Mouse (Mus musculus) small intestine, adult 2 months (tissue): ENCODE results near the gene Prn. TPM values are rescaled to one million over a fixed set of nuclear protein-coding genes. Genes with fewer than 3 reads are reported as not detected.
A peak's percentile ranks its signal among the peaks of the same experiment; 100 is the strongest.

Experiments
- H3K27ac ChIP-seq: fragments of 200-500 bp; 2 replicates; pipeline ENCODE4 v1.5.1; 2012; ENCODE audit warnings: low read depth, low read length, control low read depth, inconsistent platforms; ENCODE audit not compliant: insufficient read depth
- H3K27me3 ChIP-seq: fragments of 200-500 bp; 2 replicates; pipeline ENCODE4 v1.6.1; 2012; ENCODE audit warnings: mild to moderate bottlenecking, moderate library complexity, low read length, inconsistent platforms; ENCODE audit not compliant: control insufficient read depth, insufficient read depth
- H3K36me3 ChIP-seq: fragments of 200-500 bp; 2 replicates; pipeline ENCODE4 v1.6.1; 2012; ENCODE audit warnings: mild to moderate bottlenecking, low read length, control low read depth, inconsistent platforms; ENCODE audit not compliant: control insufficient read depth, insufficient read depth
- H3K4me1 ChIP-seq: fragments of 200-500 bp; 2 replicates; pipeline ENCODE4 v1.6.1; 2012; ENCODE audit warnings: low read length, inconsistent platforms, mixed read lengths; ENCODE audit not compliant: control insufficient read depth, insufficient read depth, insufficient read length
- H3K4me3 ChIP-seq: fragments of 200-500 bp; 2 replicates; pipeline ENCODE4 v1.5.1; 2012; ENCODE audit warnings: low read depth, mild to moderate bottlenecking, control low read depth, inconsistent platforms, low read length, moderate library complexity
- CTCF ChIP-seq: fragments of 200-500 bp; IDR thresholded peaks from 2 replicates; pipeline ENCODE4 v1.5.1; 2012; ENCODE audit warnings: low read depth, mild to moderate bottlenecking, control low read depth, inconsistent platforms, low read length, moderate library complexity, mixed read lengths; ENCODE audit not compliant: insufficient replicate concordance, insufficient read length; ENCODE audit errors: extremely low read depth
- POLR2A ChIP-seq: fragments of 200-500 bp; IDR thresholded peaks from 2 replicates; pipeline ENCODE4 v1.6.1; 2012; ENCODE audit warnings: low read depth, mild to moderate bottlenecking, control low read depth, inconsistent platforms, low read length, moderate library complexity
- WGBS: fragments of 180-500 bp; shearing (Covaris S2); methylation state at CpG from one replicate; pipeline ENCODE4 v1.1.7; 2018; 5-methylcytosine and 5-hydroxymethylcytosine counted together
- polyA plus RNA-seq: library from polyadenylated mRNA; depleted of rRNA; stranded (reverse); fragments of >200 nt; gene quantifications from 2 replicates; pipeline ENCODE4 v1.2.3, GENCODE M21; 2012

The Prn gene
- polyA plus RNA-seq, 1 experiment = not detected

DNA sequence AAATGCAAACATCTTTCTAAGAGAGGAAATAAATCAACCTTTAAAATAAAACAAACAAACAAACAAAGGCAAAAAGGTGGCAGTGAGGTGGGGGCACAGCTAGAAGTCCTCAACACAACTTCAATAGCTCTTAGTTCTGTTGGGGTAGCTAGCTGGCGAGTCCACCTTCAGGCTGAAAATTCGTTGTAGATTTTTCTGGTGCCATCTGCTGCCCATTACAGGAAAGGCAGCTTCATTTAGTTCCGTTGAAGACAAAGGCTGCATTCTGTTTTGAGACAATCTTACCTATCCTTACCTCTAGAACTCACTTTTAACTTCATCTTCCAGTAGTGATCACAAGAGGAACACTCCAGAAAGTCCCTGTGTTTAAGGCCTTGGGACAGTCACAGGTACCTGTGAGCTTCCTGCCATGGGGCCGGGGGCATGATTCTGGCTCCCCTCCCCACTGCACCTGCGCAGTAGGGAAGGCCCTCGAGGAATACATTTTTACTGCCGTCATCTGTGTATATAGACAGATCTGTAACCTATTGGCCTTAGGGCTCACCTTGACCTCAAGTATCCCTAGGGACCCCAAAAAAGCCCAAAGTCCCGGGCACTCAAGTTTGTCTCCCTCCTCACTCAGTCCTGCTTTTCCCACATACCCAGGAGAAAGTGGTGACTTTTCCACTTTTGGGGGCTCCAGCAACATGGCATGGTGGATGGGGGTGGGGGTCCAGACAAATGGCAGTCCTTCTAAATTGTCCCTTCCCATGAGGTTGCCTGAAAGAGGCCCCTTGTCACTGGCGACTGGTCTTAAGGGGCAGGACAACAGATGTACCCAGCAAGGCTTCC is 40.2 kb downstream of the Prn start:
- 37% methylated on average over 9 of the region's 9 CpGs for WGBS

DNA sequence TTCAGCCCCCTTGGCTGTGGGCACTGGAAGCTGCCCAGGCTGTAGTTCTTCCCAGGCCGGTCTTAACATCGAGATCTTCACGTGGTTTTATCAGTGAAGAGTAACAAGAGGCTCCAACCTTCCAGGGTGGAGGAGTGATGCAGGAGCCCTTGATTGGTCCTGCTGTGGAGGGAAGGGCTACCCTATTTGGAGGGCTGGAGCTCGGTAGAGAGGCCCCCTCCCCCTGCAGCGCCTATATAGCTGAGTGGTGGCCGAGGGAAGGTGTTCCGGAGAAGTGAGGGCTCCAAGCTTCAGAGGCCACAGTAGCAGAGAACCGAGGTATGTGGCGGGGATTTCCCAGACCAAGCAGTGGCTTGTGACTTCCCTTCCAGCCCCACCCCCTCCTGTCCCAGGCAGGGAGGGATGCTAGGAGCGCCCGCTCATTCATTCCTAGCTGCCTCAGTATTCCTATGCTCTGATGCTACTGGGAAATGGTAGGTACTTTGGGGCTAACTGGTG is 40.9 kb downstream of the Prn start, which contains the start of gene Prnd:
Gene Prnd (plus strand): TSS at position 264 of the 498 bp plus-strand sequence.
- WGBS = 12% methylated on average over 11 of the region's 11 CpGs
- TF ChIP-seq POLR2A = no peak
- TF ChIP-seq CTCF = no peak
- no peaks in the 10 kb centered on the region for H3K36me3 ChIP-seq
- H3K27ac ChIP-seq = no peak within 1 kb of the TSS
- H3K4me3 ChIP-seq = no peak within 1 kb of the TSS
- H3K4me1 ChIP-seq = peaks cover 9% of the 10 kb centered on the region; the same call in 1 of the 2 replicates
- H3K27me3 ChIP-seq = peaks cover 7% of the 10 kb centered on the region; the same call in 1 of the 2 replicates

More for the DNA sequence above, 40.2 kb downstream of the Prn start:
- H3K27me3 ChIP-seq = peaks cover 7% of the 10 kb centered on the region; the same call in 1 of the 2 replicates
- no peak overlapping the region for H3K27ac ChIP-seq
- TF ChIP-seq POLR2A = no peak
- peak; percentile 28; the same call in 1 of the 2 replicates for TF ChIP-seq CTCF
- H3K4me3 ChIP-seq = no peak overlapping the region
- no peaks in the 10 kb centered on the region for H3K36me3 ChIP-seq
- peaks cover 8% of the 10 kb centered on the region; the same call in 1 of the 2 replicates for H3K4me1 ChIP-seq

- Histone ChIP-seq H3K36me3 (no peaks in the 10 kb centered on the region), H3K27ac (no peak overlapping the region), H3K4me3 (no peak overlapping the region), H3K4me1 (peaks cover 9% of the 10 kb centered on the region; the same call in 1 of the 2 replicates), H3K27me3 (peaks cover 7% of the 10 kb centered on the region; the same call in 1 of the 2 replicates)
- no peak for TF ChIP-seq POLR2A
- TF ChIP-seq CTCF = no peak
- 54% methylated on average over 2 of the region's 2 CpGs for WGBS
Measured at GRCm38 (mm10) chr2:131952456-131952855, 42.7 kb downstream of the Prn start.

DNA sequence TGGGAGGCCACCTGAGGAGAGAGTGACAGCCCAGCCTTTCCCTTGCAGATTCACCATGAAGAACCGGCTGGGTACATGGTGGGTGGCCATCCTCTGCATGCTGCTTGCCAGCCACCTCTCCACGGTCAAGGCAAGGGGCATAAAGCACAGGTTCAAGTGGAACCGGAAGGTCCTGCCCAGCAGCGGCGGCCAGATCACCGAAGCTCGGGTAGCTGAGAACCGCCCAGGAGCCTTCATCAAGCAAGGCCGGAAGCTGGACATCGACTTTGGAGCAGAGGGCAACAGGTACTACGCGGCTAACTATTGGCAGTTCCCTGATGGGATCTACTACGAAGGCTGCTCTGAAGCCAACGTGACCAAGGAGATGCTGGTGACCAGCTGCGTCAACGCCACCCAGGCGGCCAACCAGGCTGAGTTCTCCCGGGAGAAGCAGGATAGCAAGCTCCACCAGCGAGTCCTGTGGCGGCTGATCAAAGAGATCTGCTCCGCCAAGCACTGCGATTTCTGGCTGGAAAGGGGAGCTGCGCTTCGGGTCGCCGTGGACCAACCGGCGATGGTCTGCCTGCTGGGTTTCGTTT is 43.3 kb downstream of the Prn start:
- no peak overlapping the region for H3K27ac ChIP-seq
- TF ChIP-seq CTCF (no peak), POLR2A (no peak)
- H3K4me3 ChIP-seq = peak overlapping the region; percentile 26
- H3K27me3 ChIP-seq = peaks cover 7% of the 10 kb centered on the region; the same call in 1 of the 2 replicates
- peaks cover 9% of the 10 kb centered on the region; the same call in 1 of the 2 replicates for H3K4me1 ChIP-seq
- H3K36me3 ChIP-seq = no peaks in the 10 kb centered on the region
- WGBS = 14% methylated on average over 29 of the region's 29 CpGs

- H3K27me3 ChIP-seq = peaks cover 7% of the 10 kb centered on the region; the same call in 1 of the 2 replicates
- TF ChIP-seq CTCF (no peak), POLR2A (no peak)
- 82% methylated on average over 4 of the region's 4 CpGs for WGBS
Measured at GRCm38 (mm10) chr2:131953711-131954110, 44.0 kb downstream of the Prn start.

GRCm38 (mm10) chr2:131954835-131955234 is 45.1 kb downstream of the Prn start:
- H3K27me3 ChIP-seq = peaks cover 7% of the 10 kb centered on the region; the same call in 1 of the 2 replicates
- H3K4me1 ChIP-seq = peaks cover 9% of the 10 kb centered on the region; the same call in 1 of the 2 replicates
- no peak overlapping the region for H3K27ac ChIP-seq
- no peak for TF ChIP-seq CTCF
- no peak for TF ChIP-seq POLR2A
- WGBS = 31% methylated on average over 9 of the region's 9 CpGs
- H3K4me3 ChIP-seq = no peak overlapping the region
- no peaks in the 10 kb centered on the region for H3K36me3 ChIP-seq

More at GRCm38 (mm10) chr2:131953711-131954110, 44.0 kb downstream of the Prn start:
- Histone ChIP-seq H3K4me3 (no peak overlapping the region), H3K4me1 (peaks cover 9% of the 10 kb centered on the region; the same call in 1 of the 2 replicates), H3K27ac (no peak overlapping the region), H3K36me3 (no peaks in the 10 kb centered on the region)
